Mouse (Mus musculus) ES-E14 (cell line): ENCODE measurements around the gene Gpr152. TPM values are rescaled to one million over a fixed set of nuclear protein-coding genes. Genes with fewer than 3 reads are reported as not detected.
A peak's percentile ranks its signal among the peaks of the same experiment; 100 is the strongest.

Source experiments
- DNase-seq: peaks from one replicate; pipeline ENCODE4 v3.0.0-alpha.2; 2013; ENCODE audit warnings: low read depth, low spot score
- H3K27ac ChIP-seq: 2 replicates; pipeline ENCODE4 v1.5.1; 2012; ENCODE audit warnings: low read depth, mild to moderate bottlenecking, low read length, moderate library complexity, mixed read lengths; ENCODE audit not compliant: poor library complexity, insufficient read depth, severe bottlenecking
- H3K36me3 ChIP-seq: 2 replicates; pipeline ENCODE4 v1.6.1; 2012; ENCODE audit warnings: mild to moderate bottlenecking, low read length, moderate library complexity, mixed read lengths; ENCODE audit not compliant: control insufficient read depth, poor library complexity, insufficient read depth, severe bottlenecking
- H3K4me1 ChIP-seq, 2 experiments: fragments of 150-350 bp in 1 of 2; sonication (generic) in 1 of 2; 2 replicates each; pipeline ENCODE4 v1.6.1; 2012; ENCODE audit warnings: low read length in 2 of 2, mild to moderate bottlenecking in 1 of 2, mixed read lengths in 1 of 2; ENCODE audit not compliant: control insufficient read depth in 2 of 2, insufficient read depth in 2 of 2, poor library complexity in 1 of 2
- H3K4me3 ChIP-seq, 2 experiments: fragments of 150-350 bp in 1 of 2; sonication (generic) in 1 of 2; 2 replicates each; pipeline ENCODE4 v1.5.1; 2012; ENCODE audit warnings: low read length in 2 of 2, low read depth in 1 of 2, mild to moderate bottlenecking in 1 of 2, mixed read lengths in 1 of 2; ENCODE audit not compliant: insufficient read depth in 1 of 2, poor library complexity in 1 of 2, severe bottlenecking in 1 of 2
- H3K9ac ChIP-seq: 2 replicates; pipeline ENCODE4 v1.6.1; 2012; ENCODE audit warnings: low read depth, mild to moderate bottlenecking, low read length, mixed read lengths; ENCODE audit not compliant: poor library complexity, insufficient read depth, severe bottlenecking
- H3K9me3 ChIP-seq: fragments of 150-350 bp; sonication (generic); 2 replicates; pipeline ENCODE4 v1.6.1; 2012; ENCODE audit warnings: low read depth, mild to moderate bottlenecking, low read length; ENCODE audit not compliant: control insufficient read depth, insufficient read depth
- CHD2 ChIP-seq: IDR thresholded peaks from 2 replicates; pipeline ENCODE4 v1.6.1; 2014; ENCODE audit warnings: mild to moderate bottlenecking, low read depth, low read length, inconsistent platforms
- HCFC1 ChIP-seq: IDR thresholded peaks from 2 replicates; pipeline ENCODE4 v1.6.1; 2012; ENCODE audit warnings: low read length, inconsistent platforms, borderline replicate concordance; ENCODE audit not compliant: insufficient read depth
- MAFK ChIP-seq: IDR thresholded peaks from 2 replicates; pipeline ENCODE4 v1.6.1; 2014; ENCODE audit warnings: mild to moderate bottlenecking, low read depth, low read length, inconsistent platforms; ENCODE audit not compliant: insufficient read depth
- ZC3H11A ChIP-seq: IDR thresholded peaks from 2 replicates; pipeline ENCODE4 v1.6.1; 2012; ENCODE audit warnings: low read depth, mild to moderate bottlenecking, inconsistent platforms, low read length, borderline replicate concordance
- ZNF384 ChIP-seq: IDR thresholded peaks from 2 replicates; pipeline ENCODE4 v1.6.1; 2012; ENCODE audit warnings: low read depth, low read length, inconsistent platforms
- in situ Hi-C, 2 experiments: fragments of 600-800 bp; cut with MboI; formaldehyde crosslinking; loops; one replicate each; pipeline ENCODE4 v1.15.1; 2025; ENCODE audit warnings: low sequenced_read_pairs in 2 of 2, inconsistent platforms in 1 of 2; ENCODE audit not compliant: unreplicated experiment in 2 of 2
- total RNA-seq: library from RNA; depleted of rRNA; stranded (reverse); fragments of 300-350 nt; gene quantifications from 2 replicates; pipeline ENCODE4 v1.2.3, GENCODE M21; 2012

Gene Gpr152
- total RNA-seq, 1 experiment, result 0.13 TPM

- Histone ChIP-seq H3K4me1 (peaks cover 0 to 51% of the 10 kb centered on the region in 2 experiments; a peak in 3 of 4 replicates), H3K36me3 (peaks cover 31% of the 10 kb centered on the region), H3K27ac (peak within 1 kb of the TSS; percentile 4; the same call in 1 of the 2 replicates), H3K4me3 (no peak within 1 kb of the TSS), H3K9ac (peak within 1 kb of the TSS; percentile 25; the same call in 1 of the 2 replicates), H3K9me3 (no peaks in the 10 kb centered on the region)
- DNase-seq, result no peak
- TF ChIP-seq ZNF384, result no peak
- no peak for TF ChIP-seq ZC3H11A
- TF ChIP-seq MAFK, result no peak
- no peak for TF ChIP-seq CHD2
- TF ChIP-seq HCFC1, result no peak
- in situ Hi-C loops, result no loop called here
Measured at GRCm38 (mm10) chr19:4153232-4153654, 13.7 kb downstream of the Gpr152 start, which contains the start of gene Ptprcap. Ptprcap (plus strand) TSS chr19:4153604.

- Histone ChIP-seq H3K4me1 (peaks cover 0 to 46% of the 10 kb centered on the region in 2 experiments; a peak in 3 of 4 replicates), H3K4me3 (no peak overlapping the region; a peak in 1 of 4 replicates), H3K9ac (peak overlapping the region; percentile 21; the same call in 1 of the 2 replicates), H3K9me3 (no peaks in the 10 kb centered on the region), H3K27ac (no peak overlapping the region), H3K36me3 (peaks cover 40% of the 10 kb centered on the region)
- in situ Hi-C loops, result no loop called here
- no peak for DNase-seq
- TF ChIP-seq HCFC1 (no peak), MAFK (no peak), CHD2 (no peak), ZNF384 (no peak), ZC3H11A (no peak)
Measured at GRCm38 (mm10) chr19:4154437-4155222, 15.0 kb downstream of the Gpr152 start.

GRCm38 (mm10) chr19:4155223-4156072 is 15.9 kb downstream of the Gpr152 start:
- H3K9ac ChIP-seq, result peak overlapping the region; percentile 31; the same call in 1 of the 2 replicates
- no peak overlapping the region for H3K27ac ChIP-seq
- TF ChIP-seq MAFK (no peak), HCFC1 (no peak), ZC3H11A (no peak), ZNF384 (no peak)
- peaks cover 0 to 38% of the 10 kb centered on the region in 2 experiments; a peak in 3 of 4 replicates for H3K4me1 ChIP-seq
- H3K9me3 ChIP-seq, result no peaks in the 10 kb centered on the region
- H3K4me3 ChIP-seq, result peak overlapping the region; percentile 35 to 39; a peak in 3 of 4 replicates
- in situ Hi-C loops, result no loop called here
- H3K36me3 ChIP-seq, result peaks cover 34% of the 10 kb centered on the region
- no peak for DNase-seq

GRCm38 (mm10) chr19:4156073-4156579 is 16.5 kb downstream of the Gpr152 start:
- DNase-seq, result no peak
- H3K4me1 ChIP-seq, result peaks cover 0 to 36% of the 10 kb centered on the region in 2 experiments; a peak in 2 of 4 replicates
- no peak for TF ChIP-seq CHD2
- no peak for TF ChIP-seq ZC3H11A
- peak overlapping the region; percentile 31; the same call in 1 of the 2 replicates for H3K9ac ChIP-seq
- peak overlapping the region; percentile 35 to 39; a peak in 2 of 4 replicates for H3K4me3 ChIP-seq
- H3K36me3 ChIP-seq, result peaks cover 29% of the 10 kb centered on the region
- H3K9me3 ChIP-seq, result no peaks in the 10 kb centered on the region
- no peak overlapping the region for H3K27ac ChIP-seq
- in situ Hi-C loops, result no loop called here
